In genomic region chr5:110023694-110024427, GRCm38 (mm10) we compare ENCODE assay signal across 8 mouse cellular contexts. TPM values are rescaled to one million over a fixed set of nuclear protein-coding genes. Genes with fewer than 3 reads are reported as not detected.
DNase-seq lines count a peak whose midpoint lies in the region; ATAC-seq and TF ChIP-seq lines count a peak whose summit lies in the region.
"Not testable (repeated sequence)": the region's sequence is repeated elsewhere in the genome, so short reads cannot be mapped to it uniquely, and the experiment has no call there.

No protein-coding gene starts in this region.

- not testable (repeated sequence) for H3K4me1 ChIP-seq in embryonic facial prominence, embryonic 14.5 days (ENCODE audit: control insufficient read depth, insufficient read depth, low read length); heart, embryonic 13.5 days; limb, embryonic 11.5 days (ENCODE audit: control insufficient read depth, insufficient read depth, low read length); midbrain, embryonic 10.5 days

- TF ChIP-seq CTCF in brain, embryonic 14.5 days (IDR thresholded peaks at IDR 0.05; ENCODE audit: borderline replicate concordance, extremely low read depth, insufficient read depth, insufficient read length): peak; percentile 47; the same call in 1 of the 2 replicates

- H3K27ac ChIP-seq in embryonic facial prominence, embryonic 14.5 days (replicated peaks; ENCODE audit: low read depth, low read length); limb, embryonic 11.5 days (replicated peaks; ENCODE audit: low read depth, low read length): not testable (repeated sequence)
- peak overlapping the region; percentile 70 for H3K27ac ChIP-seq in heart, embryonic 13.5 days (replicated peaks)
- H3K27ac ChIP-seq in midbrain, embryonic 10.5 days (replicated peaks): peak overlapping the region; percentile 82

- not testable (repeated sequence) for H3K9me3 ChIP-seq in embryonic facial prominence, embryonic 14.5 days (ENCODE audit: control insufficient read depth, low read length); limb, embryonic 11.5 days (ENCODE audit: control insufficient read depth, low read length)
- peaks cover 14% of the 10 kb centered on the region for H3K9me3 ChIP-seq in heart, embryonic 13.5 days
- peaks cover 19% of the 10 kb centered on the region for H3K9me3 ChIP-seq in midbrain, embryonic 10.5 days (replicated peaks)

- H3K4me3 ChIP-seq in embryonic facial prominence, embryonic 14.5 days (ENCODE audit: low read depth, low read length): peak overlapping the region; percentile 20; the same call in 1 of the 2 replicates
- peak overlapping the region; percentile 40 for H3K4me3 ChIP-seq in heart, embryonic 13.5 days
- not testable (repeated sequence) for H3K4me3 ChIP-seq in limb, embryonic 11.5 days (ENCODE audit: low read depth, low read length)
- peak overlapping the region; percentile 38 for H3K4me3 ChIP-seq in midbrain, embryonic 10.5 days

- TF ChIP-seq POLR2A in brain, embryonic 14.5 days (IDR thresholded peaks at IDR 0.05; ENCODE audit: borderline replicate concordance, extremely low read depth, insufficient read depth, insufficient read length, poor library complexity, severe bottlenecking): not testable (repeated sequence)

- not testable (repeated sequence) for H3K27me3 ChIP-seq in embryonic facial prominence, embryonic 14.5 days (replicated peaks; ENCODE audit: control insufficient read depth, insufficient read depth, low read length); heart, embryonic 13.5 days (replicated peaks); limb, embryonic 11.5 days (ENCODE audit: control insufficient read depth, insufficient read depth, low read length); midbrain, embryonic 10.5 days (ENCODE audit: low read depth, poor library complexity, severe bottlenecking)

- peak; percentile 85 for DNase-seq in brain, embryonic 14.5 days (ENCODE audit: low read depth)
- DNase-seq in embryonic facial prominence, embryonic 14.5 days (ENCODE audit: low spot score): peak; percentile 70
- DNase-seq in kidney, adult 9 months: peak; percentile 57
- peak; percentile 67 for DNase-seq in limb, embryonic 11.5 days (ENCODE audit: low spot score)
- peak; percentile 54 for DNase-seq in midbrain, embryonic 10.5 days (ENCODE audit: low spot score)
- DNase-seq in right cerebral cortex, postnatal 4 days: peak; percentile 70

- H3K4me2 ChIP-seq in embryonic facial prominence, embryonic 14.5 days (ENCODE audit: low read depth, low read length): peak overlapping the region; percentile 36
- H3K4me2 ChIP-seq in heart, embryonic 13.5 days: peak overlapping the region; percentile 68
- H3K4me2 ChIP-seq in limb, embryonic 11.5 days (ENCODE audit: low read depth, severe bottlenecking): not testable (repeated sequence)

- peak; percentile 58 for ATAC-seq in CD4-positive, CD25-positive, alpha-beta regulatory T cell, adult 4 months
- ATAC-seq in embryonic facial prominence, embryonic 14.5 days (ENCODE audit: low read depth): peak; percentile 91
- not testable (repeated sequence) for ATAC-seq in heart, embryonic 13.5 days (ENCODE audit: extremely low read depth, insufficient number of reproducible peaks, low FRiP score, low TSS enrichment)
- ATAC-seq in limb, embryonic 11.5 days (ENCODE audit: insufficient number of reproducible peaks, low FRiP score, low TSS enrichment, low read depth): 0 out of 2 replicates have a peak, but pooled peaks have one; percentile 67

- peak overlapping the region; percentile 45; the same call in 1 of the 2 replicates for H3K9ac ChIP-seq in embryonic facial prominence, embryonic 14.5 days (ENCODE audit: low read depth, low read length)
- H3K9ac ChIP-seq in heart, embryonic 13.5 days: peak overlapping the region; percentile 74
- not testable (repeated sequence) for H3K9ac ChIP-seq in limb, embryonic 11.5 days (ENCODE audit: low read length)

- H3K36me3 ChIP-seq in embryonic facial prominence, embryonic 14.5 days (ENCODE audit: control insufficient read depth, insufficient read depth, low read length); heart, embryonic 13.5 days; limb, embryonic 11.5 days (ENCODE audit: control insufficient read depth, insufficient read depth, low read length); midbrain, embryonic 10.5 days: not testable (repeated sequence)

- whole genome bisulfite sequencing in embryonic facial prominence, embryonic 14.5 days: 52% methylated on average over 8 of the region's 8 CpGs
- WGBS in heart, embryonic 13.5 days: 33% methylated on average over 8 of the region's 8 CpGs
- 52% methylated on average over 8 of the region's 8 CpGs for WGBS in limb, embryonic 11.5 days
- 41% methylated on average over 8 of the region's 8 CpGs for WGBS in midbrain, embryonic 10.5 days

RNA-seq across cellular contexts. Expression of gene Zfp932, which starts 27.5 kb away (rescaled TPM):
- 10 to 100 TPM; 29.5 to 37.3 TPM for polyA plus RNA-seq in CD4-positive, CD25-positive, alpha-beta regulatory T cell, adult 4 months (2017; shearing (Covaris generic))
- polyA plus RNA-seq in brain, embryonic 14.5 days (2012; rRNA removed): 24.2 and 27.1 TPM in 2 replicates
- polyA plus RNA-seq in embryonic facial prominence, embryonic 14.5 days (2014; fragmentation: Nextera tagmentation; extraction: Ambion mirVana): 19.3 and 21.3 TPM in 2 replicates
- polyA plus RNA-seq in heart, embryonic 13.5 days (2015; fragmentation: Nextera tagmentation; extraction: Ambion mirVana): 9.7 and 11.9 TPM in 2 replicates
- 23.2 and 24.8 TPM in 2 replicates for polyA plus RNA-seq in limb, embryonic 11.5 days (2014; fragmentation: Nextera tagmentation; extraction: Ambion mirVana)
- 21.6 and 22.0 TPM in 2 replicates for polyA plus RNA-seq in midbrain, embryonic 10.5 days (2016; fragmentation: Nextera tagmentation; extraction: Ambion mirVana)

RNA-seq across cellular contexts. Expression of gene Gm17655, which starts 48.5 kb away (rescaled TPM):
- 10 to 100 TPM in 1 of 2 experiments, 1 to 10 TPM in 1; 7.3 to 14.2 TPM for polyA plus RNA-seq in CD4-positive, CD25-positive, alpha-beta regulatory T cell, adult 4 months (2017; shearing (Covaris generic))
- 0.66 and 2.1 TPM in 2 replicates for polyA plus RNA-seq in brain, embryonic 14.5 days (2012; rRNA removed)
- polyA plus RNA-seq in embryonic facial prominence, embryonic 14.5 days (2014; fragmentation: Nextera tagmentation; extraction: Ambion mirVana): 2.1 and 3.6 TPM in 2 replicates
- polyA plus RNA-seq in heart, embryonic 13.5 days (2015; fragmentation: Nextera tagmentation; extraction: Ambion mirVana): 2.5 and 3.4 TPM in 2 replicates
- polyA plus RNA-seq in limb, embryonic 11.5 days (2014; fragmentation: Nextera tagmentation; extraction: Ambion mirVana): 3.7 and 8.3 TPM in 2 replicates
- polyA plus RNA-seq in midbrain, embryonic 10.5 days (2016; fragmentation: Nextera tagmentation; extraction: Ambion mirVana): 4.9 and 5.9 TPM in 2 replicates
